Mouse (Mus musculus) hindbrain, postnatal 0 days (tissue): ENCODE measurements around the gene Coasy. TPM values are rescaled to one million over a fixed set of nuclear protein-coding genes. Genes with fewer than 3 reads are reported as not detected.

Experiments
- ATAC-seq: fragments of 200-750 bp; cut with Nextera tagmentation; 2 replicates; pipeline ENCODE4 v1.8.0; 2017; ENCODE audit warnings: mild to moderate bottlenecking, moderate TSS enrichment, moderate library complexity
- DNase-seq: peaks from one replicate; pipeline ENCODE4 v3.0.0-alpha.2; 2015; ENCODE audit warnings: low spot score
- H3K27ac ChIP-seq: fragments of 300-500 bp; sonication (generic); 2 replicates; pipeline ENCODE4 v1.5.1; 2014; ENCODE audit warnings: mild to moderate bottlenecking
- H3K27me3 ChIP-seq: fragments of 300-500 bp; sonication (generic); 2 replicates; pipeline ENCODE4 v1.6.1; 2014; ENCODE audit warnings: low read length, mixed read lengths; ENCODE audit not compliant: insufficient read depth
- H3K36me3 ChIP-seq: fragments of 300-500 bp; sonication (generic); 2 replicates; pipeline ENCODE4 v1.6.1; 2014; ENCODE audit warnings: low read length, mixed read lengths; ENCODE audit not compliant: insufficient read depth
- H3K4me1 ChIP-seq: fragments of 300-500 bp; sonication (generic); 2 replicates; pipeline ENCODE4 v1.6.1; 2014; ENCODE audit warnings: antibody characterized with exemption, low read length, mixed read lengths; ENCODE audit not compliant: insufficient read depth
- H3K4me2 ChIP-seq: fragments of 300-500 bp; sonication (generic); 2 replicates; pipeline ENCODE4 v1.6.1; 2014; ENCODE audit warnings: low read depth, mild to moderate bottlenecking, low read length, moderate library complexity, mixed read lengths
- H3K4me3 ChIP-seq: fragments of 300-500 bp; sonication (generic); 2 replicates; pipeline ENCODE4 v1.5.1; 2014; ENCODE audit warnings: low read length
- H3K9ac ChIP-seq: fragments of 300-500 bp; sonication (generic); replicated peaks from 2 replicates; pipeline ENCODE4 v1.6.1; 2014; ENCODE audit warnings: mild to moderate bottlenecking, low read length, moderate library complexity, mixed read lengths
- H3K9me3 ChIP-seq: fragments of 300-500 bp; sonication (generic); 2 replicates; pipeline ENCODE4 v1.6.1; 2016; ENCODE audit warnings: low read length, mixed read lengths
- CTCF ChIP-seq: IDR thresholded peaks from 2 replicates; pipeline ENCODE4 v1.5.1; 2016; ENCODE audit warnings: antibody characterized with exemption, control low read depth, low read depth
- WGBS: fragments of 180-500 bp; shearing (Covaris S2); extraction: QIAGEN DNeasy Blood & Tissue Kit; methylation state at CpG from one replicate; pipeline ENCODE4 v1.1.7; 2014; 5-methylcytosine and 5-hydroxymethylcytosine counted together
- polyA plus RNA-seq: library from polyadenylated mRNA; unstranded; fragments of >200 nt; fragmentation: Nextera tagmentation; extraction: Ambion mirVana; gene quantifications from 2 replicates; pipeline ENCODE4 v1.2.1, GENCODE M21; 2015
- total RNA-seq: library from RNA; depleted of rRNA; stranded (reverse); fragments of >200 nt; gene quantifications from 2 replicates; pipeline ENCODE4 v1.2.3, GENCODE M21; 2014

Gene Coasy
- total and polyA plus RNA-seq, 2 experiments from 2014 or later = 35.1 to 53.2 TPM

GRCm38 (mm10) chr11:101098231-101098630 is 15.9 kb downstream of the Coasy start:
- Histone ChIP-seq H3K27ac (no peak overlapping the region), H3K4me2 (no peak overlapping the region), H3K36me3 (peaks cover 60% of the 10 kb centered on the region), H3K9ac (no peak overlapping the region), H3K27me3 (no peaks in the 10 kb centered on the region), H3K4me1 (peaks cover 2% of the 10 kb centered on the region; the same call in 1 of the 2 replicates), H3K9me3 (no peaks in the 10 kb centered on the region), H3K4me3 (no peak overlapping the region)
- 94% methylated on average over 8 of the region's 8 CpGs for WGBS
- no peak for ATAC-seq
- no peak for DNase-seq
- no peak for TF ChIP-seq CTCF

GRCm38 (mm10) chr11:101103011-101103410 is 20.6 kb downstream of the Coasy start:
- ATAC-seq (no peak), DNase-seq (no peak)
- Histone ChIP-seq H3K4me1 (no peaks in the 10 kb centered on the region), H3K27ac (no peak overlapping the region), H3K9me3 (no peaks in the 10 kb centered on the region), H3K27me3 (no peaks in the 10 kb centered on the region), H3K4me3 (no peak overlapping the region), H3K9ac (no peak overlapping the region), H3K4me2 (no peak overlapping the region), H3K36me3 (peaks cover 48% of the 10 kb centered on the region)
- TF ChIP-seq CTCF = no peak
- WGBS = 93% methylated on average over 5 of the region's 5 CpGs

DNA sequence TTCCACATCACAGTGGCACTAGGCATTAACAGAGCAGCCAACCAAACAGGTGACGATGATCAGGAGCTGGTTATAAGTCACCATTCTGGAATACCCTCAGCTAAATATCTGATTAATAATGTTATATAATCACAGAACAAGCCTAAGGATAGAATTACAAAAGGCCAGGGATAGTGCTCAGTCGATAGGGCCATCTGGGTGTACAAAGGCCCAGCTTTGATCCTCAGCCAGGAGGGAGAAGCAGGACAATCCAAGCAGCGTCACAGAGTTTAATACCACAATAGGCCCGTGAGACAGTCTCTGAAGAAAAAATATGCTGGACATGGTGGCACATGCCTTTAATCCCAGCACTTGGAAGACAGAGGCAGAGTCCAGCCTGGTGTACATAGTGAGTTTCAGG is 27.0 kb downstream of the Coasy start:
- Histone ChIP-seq H3K4me2 (no peak overlapping the region), H3K4me1 (no peaks in the 10 kb centered on the region), H3K4me3 (no peak overlapping the region), H3K27me3 (no peaks in the 10 kb centered on the region), H3K36me3 (peaks cover 7% of the 10 kb centered on the region; the same call in 1 of the 2 replicates), H3K9me3 (no peaks in the 10 kb centered on the region), H3K9ac (no peak overlapping the region), H3K27ac (no peak overlapping the region)
- ATAC-seq (no peak), DNase-seq (no peak)
- TF ChIP-seq CTCF = no peak
- 53% methylated on average over 4 of the region's 4 CpGs for WGBS

- no peak overlapping the region for H3K4me2 ChIP-seq
- H3K27ac ChIP-seq = no peak overlapping the region
- 68% methylated on average over 5 of the region's 5 CpGs for WGBS
- peaks cover 2% of the 10 kb centered on the region; the same call in 1 of the 2 replicates for H3K36me3 ChIP-seq
- ATAC-seq = no peak
- no peaks in the 10 kb centered on the region for H3K27me3 ChIP-seq
- no peak overlapping the region for H3K9ac ChIP-seq
- no peak overlapping the region for H3K4me3 ChIP-seq
- no peaks in the 10 kb centered on the region for H3K9me3 ChIP-seq
- H3K4me1 ChIP-seq = no peaks in the 10 kb centered on the region
- DNase-seq = no peak
- no peak for TF ChIP-seq CTCF
Measured at GRCm38 (mm10) chr11:101110708-101111107, 28.3 kb downstream of the Coasy start.

GRCm38 (mm10) chr11:101111178-101111577 is 28.8 kb downstream of the Coasy start:
- DNase-seq = no peak
- ATAC-seq = no peak

DNA sequence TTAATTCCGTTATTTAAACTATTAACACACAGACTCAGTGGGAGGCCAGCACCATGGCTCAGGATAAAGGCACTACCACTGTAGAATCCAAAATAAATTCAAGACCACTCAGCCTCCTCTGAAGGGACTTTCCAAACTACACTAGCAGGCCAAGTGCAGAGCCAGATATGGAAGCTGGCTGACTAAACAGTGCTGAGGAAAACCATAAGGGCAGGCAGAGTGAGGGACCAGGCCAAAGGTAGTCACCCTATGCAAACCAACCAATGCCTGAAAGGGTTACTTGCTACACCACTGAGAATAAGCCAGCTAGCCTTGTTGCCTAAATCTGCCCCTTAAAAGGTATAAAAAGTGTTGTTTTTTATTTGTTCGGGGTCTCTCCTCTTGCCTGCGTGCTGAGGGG is 29.8 kb downstream of the Coasy start:
- H3K9me3 ChIP-seq = no peaks in the 10 kb centered on the region
- no peak overlapping the region for H3K27ac ChIP-seq
- no peak overlapping the region for H3K9ac ChIP-seq
- H3K36me3 ChIP-seq = no peaks in the 10 kb centered on the region
- no peaks in the 10 kb centered on the region for H3K4me1 ChIP-seq
- no peak for DNase-seq
- 90% methylated on average over 3 of the region's 3 CpGs for WGBS
- no peak for TF ChIP-seq CTCF
- no peak overlapping the region for H3K4me3 ChIP-seq
- ATAC-seq = no peak
- H3K27me3 ChIP-seq = no peaks in the 10 kb centered on the region
- H3K4me2 ChIP-seq = no peak overlapping the region

More at GRCm38 (mm10) chr11:101111178-101111577, 28.8 kb downstream of the Coasy start:
- no peaks in the 10 kb centered on the region for H3K27me3 ChIP-seq
- no peak overlapping the region for H3K4me3 ChIP-seq
- no peak for TF ChIP-seq CTCF
- no peak overlapping the region for H3K27ac ChIP-seq
- no peaks in the 10 kb centered on the region for H3K9me3 ChIP-seq
- 91% methylated on average over 4 of the region's 4 CpGs for WGBS
- H3K4me2 ChIP-seq = no peak overlapping the region
- H3K4me1 ChIP-seq = no peaks in the 10 kb centered on the region
- no peak overlapping the region for H3K9ac ChIP-seq
- no peaks in the 10 kb centered on the region for H3K36me3 ChIP-seq

GRCm38 (mm10) chr11:101115564-101115963 is 33.2 kb downstream of the Coasy start:
- no peak overlapping the region for H3K9ac ChIP-seq

More at GRCm38 (mm10) chr11:101115564-101115963, 33.2 kb downstream of the Coasy start:
- no peak for DNase-seq
- no peak overlapping the region for H3K4me2 ChIP-seq
- H3K27me3 ChIP-seq = no peaks in the 10 kb centered on the region
- WGBS = 47% methylated on average over 2 of the region's 2 CpGs
- no peak for TF ChIP-seq CTCF
- peaks cover 9% of the 10 kb centered on the region; the same call in 1 of the 2 replicates for H3K4me1 ChIP-seq
- no peak overlapping the region for H3K4me3 ChIP-seq
- H3K36me3 ChIP-seq = no peaks in the 10 kb centered on the region
- H3K27ac ChIP-seq = no peak overlapping the region
- no peaks in the 10 kb centered on the region for H3K9me3 ChIP-seq
- ATAC-seq = no peak
